Mouse (Mus musculus): ENCODE measurements around the gene Rps6kc1.

DNA sequence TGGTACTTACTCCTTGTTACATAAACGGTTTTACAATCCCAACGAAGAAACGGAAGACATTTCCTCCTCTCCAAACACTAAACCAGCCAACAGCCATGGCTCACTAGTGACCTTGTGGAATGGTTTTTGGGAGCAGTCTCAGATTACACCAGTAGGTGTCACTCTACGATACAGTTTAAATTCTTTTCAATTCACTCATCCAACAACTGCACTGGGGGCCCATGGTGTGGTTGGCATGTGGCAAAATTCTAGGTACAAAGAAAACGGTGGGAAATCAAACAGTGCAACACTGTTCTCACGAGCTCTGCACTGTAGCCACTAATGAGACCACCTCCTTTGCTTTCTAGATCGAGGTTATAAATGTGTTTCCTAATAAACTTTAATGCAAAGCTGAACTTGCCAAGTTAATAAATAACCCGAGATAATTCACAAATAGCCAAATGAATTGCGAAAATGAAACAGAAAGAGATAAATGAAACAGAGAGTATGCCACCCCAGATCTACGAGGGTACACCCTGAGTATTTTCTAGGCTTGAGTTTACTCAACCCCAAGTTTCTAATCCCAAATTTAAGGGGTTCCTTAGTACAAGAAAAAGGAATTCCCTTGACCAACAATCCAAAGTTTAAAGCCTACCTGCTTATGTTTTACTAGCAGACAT is 79.6 kb downstream of the Rps6kc1 start:
- TF ChIP-seq CTCF (IDR thresholded peaks at IDR 0.05; ENCODE audit: borderline replicate concordance, control insufficient read depth, extremely low read depth, insufficient read depth, low read length, poor library complexity) (no peak), POLR2A (IDR thresholded peaks at IDR 0.05; ENCODE audit: control insufficient read depth, extremely low read depth, insufficient read depth, low read length, poor library complexity) (no peak)

All from thymus, adult 2 months (tissue).